Mouse (Mus musculus) adrenal gland, postnatal 14 days (tissue): ENCODE results near the gene Mkln1. TPM values are rescaled to one million over a fixed set of nuclear protein-coding genes. Genes with fewer than 3 reads are reported as not detected.

Source experiments
- DNase-seq: peaks from one replicate; pipeline ENCODE4 v3.0.0; 2021; ENCODE audit warnings: mixed read lengths
- total RNA-seq: library from RNA; stranded (reverse); gene quantifications from 2 replicates; pipeline ENCODE4 v1.2.3, GENCODE M21; 2021

Gene Mkln1
- total RNA-seq, 1 experiment from 2014 or later, result 164 TPM

DNA sequence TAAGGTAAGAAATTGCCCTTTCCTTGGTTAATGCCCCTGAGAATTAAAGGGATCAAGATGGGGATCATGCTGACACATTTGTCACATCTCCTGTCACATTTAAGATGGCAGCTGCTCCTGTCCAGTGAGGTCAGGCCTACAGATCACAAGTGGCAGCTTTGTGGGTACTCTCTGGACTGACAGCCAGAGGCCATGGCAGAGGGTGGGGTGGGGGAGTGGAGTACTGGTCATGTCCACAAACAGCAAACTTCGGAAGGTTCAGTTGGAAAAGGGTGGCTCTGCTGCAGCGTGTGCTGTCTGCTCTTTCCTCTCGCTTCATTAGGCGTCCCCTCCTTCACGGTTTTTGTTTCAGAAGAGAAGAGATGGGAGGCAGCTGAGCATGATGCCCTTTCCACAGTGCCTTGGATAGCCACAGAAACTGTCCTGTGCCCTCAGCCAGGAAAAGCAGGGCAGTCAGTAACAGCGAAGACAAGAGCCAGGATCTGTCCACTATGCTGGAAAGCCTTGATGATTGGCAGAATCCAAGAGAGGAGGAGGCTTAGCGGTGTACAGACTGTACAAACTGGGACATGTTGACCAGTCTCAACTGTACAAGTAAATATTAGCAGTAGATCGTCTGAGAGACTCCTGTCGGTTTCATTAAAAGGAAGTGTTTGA is 119.3 kb downstream of the Mkln1 start:
- DNase-seq, result peak; percentile 32

- DNase-seq, result peak; percentile 70
These were observed 119.8 kb downstream of the Mkln1 start for GRCm38 (mm10) chr6:31518338-31518698.

- peak; percentile 43 for DNase-seq
These were observed 120.5 kb downstream of the Mkln1 start for GRCm38 (mm10) chr6:31519001-31519471.

DNA sequence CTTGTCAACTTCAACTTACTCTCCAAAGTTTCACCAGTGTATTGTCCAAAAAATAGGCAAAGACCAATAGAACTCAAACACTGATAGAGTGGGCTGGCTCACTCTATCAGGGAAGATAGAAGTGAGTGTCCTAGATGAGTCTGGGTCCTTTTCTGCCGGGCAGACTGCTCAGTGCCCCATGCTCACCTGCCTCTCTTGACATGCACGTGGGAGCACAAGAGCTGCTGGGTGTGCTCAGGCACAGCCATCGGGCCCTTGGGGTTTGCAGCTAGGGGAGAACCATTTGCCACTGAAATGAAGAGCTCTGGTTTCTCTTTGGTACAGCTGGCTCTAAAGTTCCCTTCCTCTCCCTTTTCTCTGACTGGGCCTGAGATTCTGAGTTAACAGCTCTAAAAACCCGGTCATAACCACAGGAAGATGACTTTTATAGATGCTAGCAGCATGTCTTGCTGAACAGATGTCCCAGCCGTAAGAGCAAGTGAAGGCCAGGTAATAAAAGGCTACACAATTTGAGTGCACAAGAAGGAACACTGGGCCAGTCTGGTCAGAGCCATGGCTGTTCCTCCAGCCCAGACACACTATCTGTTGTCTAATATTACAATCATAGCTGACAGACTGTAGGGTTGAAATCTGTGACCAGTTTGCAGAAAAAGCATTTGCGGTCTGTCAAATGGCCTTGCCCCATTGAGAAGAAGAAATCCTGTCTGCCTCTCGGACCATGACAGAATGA is 122.1 kb downstream of the Mkln1 start:
- no peak for DNase-seq

- no peak for DNase-seq
These were observed 123.2 kb downstream of the Mkln1 start for GRCm38 (mm10) chr6:31521491-31522355.

- no peak for DNase-seq
These were observed 123.9 kb downstream of the Mkln1 start for GRCm38 (mm10) chr6:31522478-31522877.

GRCm38 (mm10) chr6:31523039-31523438 is 124.5 kb downstream of the Mkln1 start:
- no peak for DNase-seq

DNA sequence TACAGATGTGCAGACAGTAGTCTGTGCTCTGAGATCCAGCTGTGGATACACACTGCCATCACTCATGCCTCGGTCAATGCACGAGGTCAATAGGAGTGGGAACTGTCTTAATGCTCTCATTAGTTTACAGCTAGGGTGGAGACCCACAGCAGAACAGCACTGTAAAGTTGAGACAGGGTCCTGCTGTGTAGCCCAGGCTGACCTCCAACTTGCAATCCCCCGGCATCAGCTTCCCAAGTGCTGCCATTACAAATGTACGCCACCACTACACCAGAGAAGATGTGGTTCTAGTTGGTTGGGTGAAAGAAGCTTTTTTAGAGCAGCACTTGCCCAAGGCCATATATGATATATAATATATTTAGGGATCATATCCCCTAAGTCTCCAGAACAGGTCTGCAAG is 125.1 kb downstream of the Mkln1 start:
- DNase-seq, result no peak

- DNase-seq, result no peak
These were observed 125.6 kb downstream of the Mkln1 start for GRCm38 (mm10) chr6:31524121-31524520.

DNA sequence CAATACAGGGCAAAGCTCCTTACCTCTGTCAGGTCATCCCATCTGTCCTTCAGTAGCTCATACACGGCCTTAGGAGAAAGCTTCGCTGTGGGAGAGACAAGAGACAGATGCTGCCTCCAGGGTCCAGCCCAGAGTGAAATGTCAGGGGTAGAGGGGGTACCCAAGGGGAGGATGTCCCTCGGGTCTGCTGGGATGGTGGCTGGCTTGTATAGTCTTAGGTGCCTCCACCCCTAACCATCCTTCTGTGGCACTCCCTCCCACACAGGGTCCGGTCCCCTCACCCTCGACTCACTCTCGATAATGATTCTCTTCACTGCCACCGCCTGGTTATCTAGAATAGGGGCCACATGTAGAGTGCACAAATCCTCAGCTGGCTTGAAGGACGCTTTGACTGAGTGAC is 126.1 kb downstream of the Mkln1 start:
- DNase-seq, result no peak

DNA sequence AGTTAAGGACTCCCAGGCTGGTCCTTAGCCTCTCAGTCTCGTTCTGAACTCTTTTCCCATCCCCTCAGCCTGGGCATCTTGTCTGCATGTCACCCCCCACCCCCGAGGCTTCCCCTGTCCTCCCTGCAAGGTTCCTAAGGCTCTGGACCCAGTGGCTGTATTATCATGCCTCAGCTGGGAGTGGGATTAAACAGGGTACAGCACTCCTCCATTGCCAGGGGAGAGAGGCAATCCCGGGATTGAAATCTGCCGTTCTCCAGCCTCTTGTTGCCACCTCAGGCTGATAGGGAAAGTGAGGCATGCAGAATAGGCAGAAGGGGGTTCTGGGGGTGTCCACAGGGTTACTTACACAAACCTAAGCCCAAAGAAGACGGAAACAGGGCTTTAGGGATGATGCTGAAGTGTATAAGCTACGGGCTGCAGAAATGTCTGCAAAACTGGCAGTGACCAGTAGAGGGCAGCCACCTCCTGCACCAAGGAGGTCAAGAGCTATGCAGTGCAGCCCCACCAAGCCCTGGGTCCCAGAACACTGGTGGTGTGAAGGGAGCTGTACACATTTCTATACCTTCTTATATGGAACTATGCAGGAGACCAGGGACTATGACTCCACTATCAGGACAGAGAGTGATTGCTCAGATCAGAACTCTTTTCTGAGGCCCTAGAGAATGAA is 126.8 kb downstream of the Mkln1 start:
- DNase-seq, result peak; percentile 68

- DNase-seq, result no peak
These were observed 128.4 kb downstream of the Mkln1 start for GRCm38 (mm10) chr6:31526929-31527328.

DNA sequence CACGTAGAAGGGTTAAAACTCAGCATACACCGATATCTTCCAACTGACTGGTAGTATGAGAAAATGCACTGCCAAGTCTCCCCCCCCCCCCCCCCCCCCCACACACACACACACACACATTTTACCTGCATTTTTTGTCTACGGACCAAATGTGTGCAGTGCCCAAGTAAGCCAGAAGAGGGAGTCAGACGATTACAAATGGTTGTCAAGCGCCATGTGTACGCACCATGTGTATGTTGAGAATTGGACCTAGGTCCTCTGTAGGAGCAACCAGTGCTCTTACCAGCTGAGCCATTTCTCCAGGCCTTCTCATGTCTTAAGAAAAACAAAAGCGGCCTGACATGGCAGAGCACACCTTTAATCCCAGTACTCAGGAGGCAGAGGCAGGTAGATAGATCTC is 129.4 kb downstream of the Mkln1 start:
- peak; percentile 67 for DNase-seq

DNA sequence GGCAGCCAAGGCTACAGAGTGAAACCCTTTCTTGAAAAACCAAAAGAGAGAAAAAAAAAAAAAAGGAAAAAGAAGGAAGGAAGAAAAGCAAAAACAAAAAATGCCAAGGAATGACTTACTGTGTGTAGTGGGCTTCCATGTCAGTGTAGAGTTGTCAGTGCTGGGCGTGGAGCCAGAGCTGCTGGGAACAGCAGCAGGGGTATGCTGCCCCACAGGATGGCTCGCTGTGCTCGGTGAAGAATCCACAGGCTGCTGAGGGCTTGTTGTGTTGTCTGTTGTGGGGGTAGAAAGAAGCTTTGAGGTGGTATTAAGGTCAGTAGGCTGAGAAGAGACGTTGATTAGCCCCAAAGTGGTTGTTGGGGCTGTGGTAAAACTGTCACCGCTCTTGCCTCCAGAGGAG is 129.8 kb downstream of the Mkln1 start:
- no peak for DNase-seq

DNA sequence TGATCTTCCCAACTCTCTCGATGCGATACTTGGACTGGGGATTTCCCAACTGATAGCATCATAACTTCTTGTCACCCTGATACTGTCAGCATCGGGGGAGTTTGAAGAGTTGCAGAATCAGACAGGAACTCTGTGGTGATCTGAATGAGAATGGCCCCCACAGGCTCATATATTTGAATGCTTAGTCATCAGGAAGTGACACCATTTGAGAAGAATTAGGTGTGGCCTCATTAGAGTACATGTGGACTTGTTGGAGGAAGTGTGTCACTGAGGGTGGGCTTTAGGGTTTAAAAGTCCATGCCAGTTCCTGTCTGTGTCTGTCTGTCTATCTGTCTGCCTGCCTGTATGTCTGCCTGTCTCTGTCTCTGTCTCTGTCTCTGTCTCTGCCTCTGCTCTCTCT is 133.3 kb downstream of the Mkln1 start:
- DNase-seq, result no peak

DNA sequence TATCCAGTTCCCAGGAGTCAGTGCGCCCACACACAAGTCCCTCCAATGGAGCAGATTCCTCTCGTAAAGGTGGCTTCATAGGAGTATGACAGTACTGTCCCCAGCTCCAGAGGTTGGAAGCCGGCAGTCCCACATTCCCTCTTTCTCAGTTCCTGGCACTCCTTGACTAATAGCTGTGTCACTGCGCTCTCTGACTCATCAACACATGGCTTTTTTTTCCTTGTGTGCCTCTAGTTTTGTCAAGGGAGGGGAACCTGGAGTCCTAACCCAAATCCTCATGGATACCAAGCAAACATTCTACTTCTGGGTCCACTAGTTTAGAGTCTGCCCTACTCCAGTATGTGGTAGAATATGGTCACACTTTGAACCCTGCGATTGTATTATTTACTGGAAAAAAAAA is 136.2 kb downstream of the Mkln1 start:
- no peak for DNase-seq

- DNase-seq, result no peak
These were observed 138.7 kb downstream of the Mkln1 start for GRCm38 (mm10) chr6:31537193-31537592.

GRCm38 (mm10) chr6:31538112-31538511 is 139.6 kb downstream of the Mkln1 start:
- no peak for DNase-seq

DNA sequence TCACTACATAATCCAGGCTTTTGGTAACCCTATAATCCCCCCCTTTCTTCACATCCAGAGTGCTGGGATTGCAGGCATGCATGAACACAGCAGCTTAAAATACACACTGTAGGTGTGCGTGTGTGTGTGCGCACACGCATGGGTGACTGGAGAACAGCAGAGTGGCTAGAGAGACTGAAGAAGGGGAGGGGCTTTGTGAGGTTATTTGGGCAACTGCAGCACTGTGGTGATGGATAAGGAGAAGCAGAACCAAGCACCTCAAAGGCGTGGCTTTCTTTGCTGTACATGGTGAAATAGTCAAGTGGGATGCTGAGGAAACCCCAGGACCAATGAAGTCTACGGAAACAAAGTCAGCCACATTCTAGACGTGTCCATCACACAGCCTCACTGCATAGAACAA is 141.5 kb downstream of the Mkln1 start:
- no peak for DNase-seq

GRCm38 (mm10) chr6:31544318-31544717 is 145.8 kb downstream of the Mkln1 start:
- DNase-seq, result peak; percentile 46

DNA sequence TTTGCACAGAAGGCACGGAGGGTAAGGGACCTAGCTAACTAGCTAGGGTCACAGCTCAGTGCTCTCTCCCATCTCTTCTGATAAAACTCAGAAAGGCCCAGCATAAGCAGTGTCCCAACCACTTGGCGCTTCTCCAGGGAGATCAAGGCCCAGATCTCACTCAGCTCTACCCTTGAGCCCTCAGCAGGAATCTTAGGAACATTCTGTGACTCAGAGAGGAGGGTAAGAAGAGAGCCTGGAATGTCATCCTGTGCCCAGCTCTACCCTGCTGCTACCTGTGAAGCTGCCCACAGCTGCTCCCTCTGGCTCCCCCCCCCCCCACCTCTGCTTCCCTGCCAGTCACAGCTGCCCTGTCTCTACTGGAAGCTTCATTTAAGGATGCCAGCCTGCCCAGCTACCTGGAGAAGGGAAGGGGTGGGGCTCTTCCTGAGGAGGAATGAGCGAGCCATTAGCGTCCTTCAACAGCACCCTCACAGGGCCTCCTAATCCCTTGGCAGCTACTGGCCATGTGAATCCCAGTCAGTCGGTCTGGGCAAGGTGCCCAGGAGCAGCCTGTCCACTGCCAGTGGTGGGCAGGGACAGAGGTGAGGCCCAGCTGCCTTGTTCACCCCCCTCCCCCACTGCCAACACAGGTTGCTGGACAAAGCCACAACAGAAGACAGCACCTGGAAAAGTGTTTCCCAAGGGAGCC is 151.0 kb downstream of the Mkln1 start:
- DNase-seq, result peak; percentile 87
